Mouse (Mus musculus): ENCODE measurements around the gene Accsl.

GRCm38 (mm10) chr2:93888366-93888765 lies 19.4 kb upstream of the Accsl start:
- TF ChIP-seq POLR2A (IDR thresholded peaks at IDR 0.05; ENCODE audit: low read depth, low read length) (no peak), CTCF (conservative IDR thresholded peaks at IDR 0.05; ENCODE audit: insufficient read depth, insufficient read length, low read depth, low read length) (no peak)

Measured in kidney, adult 2 months (tissue).